Mouse (Mus musculus) forebrain, embryonic 11.5 days (tissue): Measurements from ENCODE around the gene Pitpnm2. TPM values are rescaled to one million over a fixed set of nuclear protein-coding genes. Genes with fewer than 3 reads are reported as not detected.

Source experiments
- ATAC-seq: fragments of 200-750 bp; cut with Nextera tagmentation; replicated peaks from 2 replicates; pipeline ENCODE4 v1.8.0; 2017; ENCODE audit warnings: moderate TSS enrichment; ENCODE audit not compliant: low FRiP score
- DNase-seq: peaks from one replicate; pipeline ENCODE4 v3.0.0-alpha.2; 2017; ENCODE audit warnings: low spot score
- H3K27ac ChIP-seq: fragments of 300-500 bp; sonication (generic); 2 replicates; pipeline ENCODE4 v1.5.1; 2014; ENCODE audit warnings: low read depth, low read length
- H3K27me3 ChIP-seq: fragments of 300-500 bp; sonication (generic); 2 replicates; pipeline ENCODE4 v1.6.1; 2014; ENCODE audit warnings: mild to moderate bottlenecking, low read length, mixed read lengths; ENCODE audit not compliant: control insufficient read depth, insufficient read depth
- H3K36me3 ChIP-seq: fragments of 300-500 bp; sonication (generic); 2 replicates; pipeline ENCODE4 v1.6.1; 2014; ENCODE audit warnings: mild to moderate bottlenecking, low read length, moderate library complexity, mixed read lengths; ENCODE audit not compliant: control insufficient read depth, insufficient read depth
- H3K4me1 ChIP-seq: fragments of 300-500 bp; sonication (generic); replicated peaks from 2 replicates; pipeline ENCODE4 v1.6.1; 2014; ENCODE audit warnings: low read length, mixed read lengths; ENCODE audit not compliant: control insufficient read depth, insufficient read depth
- H3K4me2 ChIP-seq: fragments of 300-500 bp; sonication (generic); 2 replicates; pipeline ENCODE4 v1.6.1; 2014; ENCODE audit warnings: low read depth, mild to moderate bottlenecking, low read length, moderate library complexity, mixed read lengths; ENCODE audit not compliant: severe bottlenecking
- H3K4me3 ChIP-seq: fragments of 300-500 bp; sonication (generic); 2 replicates; pipeline ENCODE4 v1.5.1; 2014; ENCODE audit warnings: low read depth, low read length
- H3K9ac ChIP-seq: fragments of 300-500 bp; sonication (generic); 2 replicates; pipeline ENCODE4 v1.6.1; 2014; ENCODE audit warnings: low read length
- H3K9me3 ChIP-seq: fragments of 300-500 bp; sonication (generic); 2 replicates; pipeline ENCODE4 v1.6.1; 2016; ENCODE audit warnings: low read length, mixed read lengths; ENCODE audit not compliant: control insufficient read depth
- WGBS: fragments of 180-500 bp; shearing (Covaris S2); extraction: QIAGEN DNeasy Blood & Tissue Kit; methylation state at CpG from one replicate; pipeline ENCODE4 v1.1.7; 2014; 5-methylcytosine and 5-hydroxymethylcytosine counted together
- polyA plus RNA-seq: library from polyadenylated mRNA; unstranded; fragments of >200 nt; fragmentation: Nextera tagmentation; extraction: Ambion mirVana; gene quantifications from 2 replicates; pipeline ENCODE4 v1.2.1, GENCODE M21; 2014

Gene Pitpnm2
- polyA plus RNA-seq, 1 experiment from 2014 or later = 6.8 TPM

DNA sequence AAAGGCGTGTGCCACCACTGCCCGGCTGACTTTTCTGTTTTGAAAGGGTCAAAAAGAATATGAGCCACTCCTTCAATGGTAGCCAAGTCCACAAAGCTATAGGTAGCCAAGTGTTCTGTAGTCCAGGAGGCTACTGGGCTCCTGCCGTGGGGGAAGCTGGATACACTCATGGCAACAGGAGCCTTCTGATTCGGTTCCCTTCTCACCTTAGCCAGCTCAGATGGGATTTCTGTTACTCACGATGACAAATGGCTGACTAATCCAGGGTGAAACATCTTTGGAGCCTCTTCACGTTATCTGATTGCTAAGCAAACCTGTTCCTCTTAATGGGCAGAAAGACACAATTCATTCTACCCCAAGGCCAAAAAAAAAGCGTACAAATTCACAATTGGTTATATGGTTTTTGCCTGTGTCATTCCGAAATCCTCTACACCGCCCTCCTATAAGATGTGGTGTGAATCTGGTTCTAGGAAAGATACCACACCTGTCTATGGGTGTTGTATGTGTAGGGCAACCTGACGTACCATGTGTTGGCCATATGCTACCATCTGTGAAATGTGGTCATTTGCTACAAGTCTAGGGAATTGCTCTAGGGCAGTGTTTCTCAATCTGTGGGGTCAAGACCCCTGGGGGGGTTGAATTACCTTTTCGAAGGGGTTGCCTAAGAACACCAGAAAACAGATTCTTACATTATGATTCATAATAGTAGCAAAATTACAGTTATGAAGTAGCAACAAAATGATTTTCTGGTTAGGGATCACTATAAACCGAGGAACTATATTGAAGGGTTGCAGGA lies 80.9 kb downstream of the Pitpnm2 start:
- H3K27ac ChIP-seq = no peak overlapping the region
- no peak for ATAC-seq
- no peak for DNase-seq
- H3K4me2 ChIP-seq = no peak overlapping the region
- H3K4me1 ChIP-seq = peaks cover 24% of the 10 kb centered on the region
- no peak overlapping the region for H3K4me3 ChIP-seq
- no peak overlapping the region; the same call in 1 of the 2 replicates for H3K9ac ChIP-seq
- 89% methylated on average over 12 of the region's 12 CpGs for WGBS
- H3K27me3 ChIP-seq = no peaks in the 10 kb centered on the region
- no peaks in the 10 kb centered on the region for H3K36me3 ChIP-seq
- no peaks in the 10 kb centered on the region for H3K9me3 ChIP-seq

DNA sequence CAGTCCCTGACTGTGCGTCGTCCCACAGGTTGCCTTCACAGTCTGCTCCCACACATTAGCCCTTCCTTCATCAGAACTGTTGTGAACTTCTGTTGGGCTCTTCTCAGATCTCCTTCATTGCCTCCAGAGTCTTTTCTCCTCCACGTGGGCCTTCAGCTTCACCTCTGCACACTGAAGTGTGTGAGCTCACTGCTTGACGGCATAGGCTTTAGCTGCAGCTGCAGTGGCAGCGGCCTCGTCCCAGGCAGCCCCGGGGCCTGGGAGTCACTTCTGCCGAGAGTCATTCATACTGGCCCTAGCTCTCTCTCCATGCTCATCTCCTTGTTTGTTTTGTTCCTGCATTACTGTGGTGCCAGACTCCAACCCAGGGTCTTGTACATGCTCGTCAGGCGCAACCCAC lies 81.9 kb downstream of the Pitpnm2 start:
- H3K4me2 ChIP-seq = no peak overlapping the region
- no peak overlapping the region for H3K4me3 ChIP-seq
- no peaks in the 10 kb centered on the region for H3K36me3 ChIP-seq
- H3K27ac ChIP-seq = no peak overlapping the region
- H3K27me3 ChIP-seq = no peaks in the 10 kb centered on the region
- WGBS = 69% methylated on average over 10 of the region's 10 CpGs
- DNase-seq (no peak), ATAC-seq (no peak)
- H3K4me1 ChIP-seq = peaks cover 24% of the 10 kb centered on the region
- no peaks in the 10 kb centered on the region for H3K9me3 ChIP-seq
- no peak overlapping the region for H3K9ac ChIP-seq

DNA sequence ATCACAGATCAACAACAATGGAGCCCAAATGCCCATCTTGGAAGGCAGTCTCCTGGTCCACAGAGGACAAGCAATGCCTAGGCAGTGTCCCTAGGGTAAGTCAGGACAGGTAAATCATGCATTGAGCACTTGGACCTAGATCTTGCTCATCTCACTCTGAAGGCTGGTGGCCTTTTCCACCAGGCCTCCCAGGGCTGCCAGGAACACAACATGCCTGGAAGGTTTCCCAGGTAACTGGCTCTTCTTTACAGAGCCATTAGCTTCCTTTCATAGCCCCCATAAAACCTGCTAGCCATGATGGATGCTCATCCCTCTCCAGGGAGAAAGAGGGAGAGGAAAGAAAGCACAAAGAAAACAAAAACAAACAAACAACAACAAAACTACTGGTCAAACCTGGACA lies 82.8 kb downstream of the Pitpnm2 start:
- peaks cover 24% of the 10 kb centered on the region for H3K4me1 ChIP-seq
- DNase-seq = no peak
- no peak overlapping the region for H3K4me3 ChIP-seq
- H3K36me3 ChIP-seq = no peaks in the 10 kb centered on the region
- no peak overlapping the region for H3K4me2 ChIP-seq
- H3K27me3 ChIP-seq = no peaks in the 10 kb centered on the region
- no peak for ATAC-seq
- H3K27ac ChIP-seq = no peak overlapping the region
- no peak overlapping the region for H3K9ac ChIP-seq
- H3K9me3 ChIP-seq = no peaks in the 10 kb centered on the region

DNA sequence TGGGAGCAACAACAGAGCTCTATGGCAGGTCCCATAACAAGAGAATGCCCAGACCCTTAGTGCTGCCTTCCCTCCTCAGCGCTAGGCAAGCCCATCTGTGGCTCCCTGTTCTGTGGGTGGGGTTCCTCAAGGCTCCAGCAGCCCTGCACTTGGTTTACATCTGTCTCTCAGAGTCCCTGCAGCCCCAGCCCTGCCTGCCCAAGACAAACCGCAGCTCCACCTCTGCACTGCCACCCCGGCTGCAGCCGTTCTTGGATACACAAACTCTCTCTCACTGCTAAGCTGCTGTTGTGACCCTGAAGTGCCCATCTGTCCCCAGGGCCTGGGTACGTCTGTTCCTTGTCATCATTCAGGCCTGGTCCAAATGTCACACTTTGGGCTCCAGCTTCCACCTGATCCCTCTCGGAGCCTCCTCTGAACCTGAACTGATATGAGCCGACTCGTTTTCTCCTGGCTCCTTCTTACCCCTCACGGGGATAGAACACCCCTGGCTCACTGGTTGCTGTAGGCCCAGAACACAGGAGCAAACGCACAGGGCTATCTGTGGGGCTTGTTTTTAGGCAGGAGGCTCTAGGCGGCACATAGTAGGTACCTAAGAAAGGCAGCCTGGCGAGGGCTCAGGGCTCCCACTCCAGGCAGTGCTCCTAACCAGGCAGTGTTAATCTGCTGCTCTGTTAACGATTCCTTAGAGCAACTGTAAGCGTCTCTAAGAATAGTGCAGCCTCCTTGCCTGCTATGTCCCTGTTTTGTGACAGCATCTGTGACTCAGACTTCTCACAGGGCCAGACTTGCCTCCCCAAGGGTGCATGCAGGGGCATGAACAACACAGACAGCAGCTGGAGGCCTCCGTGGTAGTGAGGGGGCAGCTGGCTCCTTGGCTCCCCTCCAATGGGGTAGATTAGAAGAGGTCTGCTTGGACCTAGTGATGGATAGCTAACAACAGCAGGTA lies 83.7 kb downstream of the Pitpnm2 start:
- 57% methylated on average over 15 of the region's 15 CpGs for WGBS
- DNase-seq (no peak), ATAC-seq (no peak)
- Histone ChIP-seq H3K27me3 (no peaks in the 10 kb centered on the region), H3K27ac (no peak overlapping the region), H3K4me2 (no peak overlapping the region), H3K36me3 (no peaks in the 10 kb centered on the region), H3K4me1 (peaks cover 24% of the 10 kb centered on the region), H3K9me3 (no peaks in the 10 kb centered on the region), H3K9ac (no peak overlapping the region; the same call in 1 of the 2 replicates), H3K4me3 (no peak overlapping the region)

DNA sequence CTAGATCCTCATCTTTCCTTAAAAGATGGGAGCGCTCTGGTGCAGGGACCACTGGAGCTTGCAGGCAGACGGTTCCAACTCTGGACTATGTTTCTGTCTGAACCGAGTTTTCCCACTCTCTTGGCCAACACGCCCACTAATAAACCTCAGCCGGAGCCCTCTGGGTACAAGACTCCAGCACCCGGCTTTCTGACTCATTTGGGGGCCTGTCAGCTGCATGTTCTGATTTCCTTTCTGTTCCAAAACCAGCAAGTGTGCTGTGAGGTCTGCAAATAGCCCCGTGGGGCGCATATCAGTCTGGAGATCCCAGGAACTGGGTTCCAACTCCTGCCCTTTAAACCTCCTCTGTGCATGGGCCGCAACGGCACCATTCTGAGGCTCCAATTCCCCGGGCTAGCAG lies 86.1 kb downstream of the Pitpnm2 start:
- Histone ChIP-seq H3K36me3 (no peaks in the 10 kb centered on the region), H3K27ac (no peak overlapping the region), H3K4me2 (no peak overlapping the region), H3K27me3 (no peaks in the 10 kb centered on the region), H3K9ac (0 out of 2 replicates have a peak overlapping the region, but pooled peaks have one; percentile 12), H3K9me3 (no peaks in the 10 kb centered on the region), H3K4me3 (no peak overlapping the region), H3K4me1 (peaks cover 24% of the 10 kb centered on the region)
- 81% methylated on average over 11 of the region's 11 CpGs for WGBS
- DNase-seq = no peak
- no peak for ATAC-seq

DNA sequence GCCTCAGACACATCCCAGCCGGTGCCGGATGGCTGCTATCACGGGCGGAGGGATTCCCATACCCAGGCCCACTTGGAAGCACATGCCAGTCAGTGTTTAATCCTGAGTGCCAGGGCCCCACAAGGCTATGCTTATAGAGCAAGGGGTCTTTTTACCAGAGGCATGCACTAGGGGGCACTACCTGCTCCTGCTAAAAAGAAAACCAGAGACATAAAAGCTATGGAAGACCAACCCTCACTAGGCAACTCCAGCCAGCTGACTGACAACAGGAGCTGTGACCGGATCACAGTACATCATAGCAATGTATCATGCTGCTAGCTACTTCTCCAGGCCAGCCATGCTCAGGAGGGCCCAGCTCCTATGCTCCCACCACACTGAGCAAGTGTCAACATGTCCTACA lies 87.0 kb downstream of the Pitpnm2 start:
- H3K27ac ChIP-seq = no peak overlapping the region
- peaks cover 24% of the 10 kb centered on the region for H3K4me1 ChIP-seq
- H3K27me3 ChIP-seq = no peaks in the 10 kb centered on the region
- ATAC-seq (0 out of 2 replicates have a peak, but pooled peaks have one; percentile 24), DNase-seq (peak; percentile 82)
- H3K36me3 ChIP-seq = no peaks in the 10 kb centered on the region
- H3K9me3 ChIP-seq = no peaks in the 10 kb centered on the region
- no peak overlapping the region; the same call in 1 of the 2 replicates for H3K9ac ChIP-seq
- 64% methylated on average over 5 of the region's 5 CpGs for WGBS
- no peak overlapping the region for H3K4me3 ChIP-seq
- no peak overlapping the region for H3K4me2 ChIP-seq

DNA sequence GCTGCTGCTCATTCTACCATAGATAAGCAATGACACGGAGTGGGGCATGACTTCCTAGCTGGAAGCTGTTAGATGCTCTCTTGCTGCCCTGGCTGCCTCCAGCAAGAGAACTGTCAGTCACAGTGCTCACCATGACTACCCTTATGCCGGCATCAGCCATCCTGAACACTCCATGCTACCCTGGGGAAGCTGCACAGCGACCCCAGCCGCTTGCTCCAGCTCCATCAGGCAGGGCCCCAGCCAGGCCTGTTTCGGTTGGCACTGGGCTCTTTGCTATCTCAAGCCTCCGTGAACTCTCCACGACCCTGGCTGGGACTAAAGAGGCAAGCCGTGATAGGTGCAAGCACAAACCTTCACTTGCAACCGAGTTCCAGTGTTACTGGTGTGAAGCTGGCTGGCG lies 87.7 kb downstream of the Pitpnm2 start:
- no peak overlapping the region for H3K9ac ChIP-seq
- no peaks in the 10 kb centered on the region for H3K9me3 ChIP-seq
- DNase-seq (no peak), ATAC-seq (no peak)
- H3K4me3 ChIP-seq = no peak overlapping the region
- no peak overlapping the region for H3K27ac ChIP-seq
- no peaks in the 10 kb centered on the region for H3K27me3 ChIP-seq
- peaks cover 18% of the 10 kb centered on the region for H3K4me1 ChIP-seq
- 62% methylated on average over 10 of the region's 10 CpGs for WGBS
- no peak overlapping the region for H3K4me2 ChIP-seq
- H3K36me3 ChIP-seq = no peaks in the 10 kb centered on the region

DNA sequence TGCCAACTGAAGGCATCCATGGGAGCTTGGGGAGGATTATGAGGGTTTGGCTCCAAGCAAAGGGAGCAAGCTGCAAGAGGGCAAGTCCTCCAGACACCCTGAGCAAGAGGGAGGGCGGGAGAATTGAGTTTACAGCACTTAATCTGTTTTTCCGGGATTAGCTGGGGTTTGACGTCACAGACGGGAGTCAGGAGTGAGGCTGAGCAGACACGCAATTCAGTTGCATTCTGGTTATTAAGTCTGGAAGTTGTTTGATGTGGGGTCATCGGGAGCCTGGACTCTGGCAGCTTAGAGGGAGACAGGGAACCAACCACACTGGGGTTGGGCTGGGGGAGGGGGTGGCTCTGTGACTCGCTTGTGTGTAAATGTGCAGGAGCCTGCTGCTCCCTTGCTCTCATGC lies 90.1 kb downstream of the Pitpnm2 start:
- DNase-seq = no peak
- Histone ChIP-seq H3K27me3 (no peaks in the 10 kb centered on the region), H3K36me3 (no peaks in the 10 kb centered on the region), H3K27ac (no peak overlapping the region), H3K4me1 (0 out of 2 replicates have a peak, but pooled peaks cover 3% of the 10 kb centered on the region), H3K9me3 (no peaks in the 10 kb centered on the region), H3K4me3 (no peak overlapping the region), H3K4me2 (no peak overlapping the region), H3K9ac (no peak overlapping the region)
- ATAC-seq = no peak
- 21% methylated on average over 7 of the region's 7 CpGs for WGBS
